Comparison of ENCODE assay signal across 25 mouse cellular contexts in the genomic region with DNA sequence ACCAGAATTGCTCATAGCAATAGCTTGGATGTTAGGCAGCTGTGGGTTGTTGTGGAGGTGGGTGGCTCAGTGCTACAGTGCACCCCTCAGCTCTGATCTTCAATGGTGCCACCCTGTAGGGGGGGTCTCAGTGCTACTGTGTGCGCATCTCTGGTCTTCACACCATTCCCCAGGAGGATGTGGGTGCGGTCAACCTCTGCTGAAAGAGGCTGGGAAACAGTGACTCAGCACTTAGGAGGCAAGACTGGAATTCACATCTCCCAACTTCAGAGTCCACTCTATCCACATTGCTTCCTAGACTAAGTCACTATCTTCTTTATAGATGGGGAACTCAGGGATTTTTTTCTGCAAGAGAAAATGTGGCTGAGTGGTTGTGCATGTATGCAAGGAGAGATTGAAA.
"Had no signal": no experiment of that assay in that cellular context is flagged by ENCODE, and none has a peak within 500 bp of the region (broad histone marks: within the 10 kb centered on the region; RNA-seq: fewer than 3 reads in every experiment).

No protein-coding gene starts in this region.

- H3K4me3 ChIP-seq: heart, adult 2 months; heart, embryonic 13.5 days; heart, embryonic 15.5 days; hindbrain, embryonic 13.5 days; hindbrain, embryonic 15.5 days; kidney, embryonic 15.5 days; layer of hippocampus, adult 2 months; limb, embryonic 10.5 days; limb, embryonic 12.5 days; liver, embryonic 13.5 days; liver, embryonic 15.5 days had no signal

- H3K9me3 ChIP-seq: heart, embryonic 13.5 days; heart, embryonic 15.5 days; hindbrain, embryonic 13.5 days; hindbrain, embryonic 15.5 days; kidney, embryonic 15.5 days; limb, embryonic 10.5 days; limb, embryonic 12.5 days; liver, embryonic 13.5 days; liver, embryonic 15.5 days had no signal

- H3K27ac ChIP-seq: heart, adult 2 months; heart, embryonic 13.5 days; heart, embryonic 15.5 days; hindbrain, embryonic 13.5 days; hindbrain, embryonic 15.5 days; hindbrain, postnatal 0 days; kidney, embryonic 15.5 days; kidney, postnatal 0 days; layer of hippocampus, adult 2 months; limb, embryonic 10.5 days; limb, embryonic 12.5 days; liver, embryonic 13.5 days; liver, embryonic 15.5 days had no signal

- DNase-seq: gastrocnemius, postnatal 14 days; gastrocnemius, postnatal 36 days; heart, adult 11 months; heart, adult 2 months; heart, postnatal 14 days; heart, postnatal 36 days; kidney, adult 11 months; kidney, adult 2 months; kidney, adult 9 months; kidney, postnatal 14 days; kidney, postnatal 4 days; layer of hippocampus, postnatal 36 days; liver; liver, embryonic 13.5 days had no signal

- H3K9ac ChIP-seq: heart, embryonic 13.5 days; heart, embryonic 15.5 days; hindbrain, embryonic 13.5 days; hindbrain, embryonic 15.5 days; kidney, embryonic 15.5 days; limb, embryonic 12.5 days; liver, embryonic 13.5 days; liver, embryonic 15.5 days had no signal

- H3K36me3 ChIP-seq: hindbrain, embryonic 13.5 days; hindbrain, embryonic 15.5 days; kidney, embryonic 15.5 days; limb, embryonic 10.5 days; limb, embryonic 12.5 days had no signal
